ENCODE assay signal across 18 mouse cellular contexts in genomic region chr5:137981300-137981699, GRCm38 (mm10). TPM values are rescaled to one million over a fixed set of nuclear protein-coding genes. Genes with fewer than 3 reads are reported as not detected.
DNase-seq lines count a peak whose midpoint lies in the region; TF ChIP-seq lines count a peak whose summit lies in the region.
"Had no signal": no experiment of that assay in that cellular context is flagged by ENCODE, and none has a peak within 500 bp of the region (broad histone marks: within the 10 kb centered on the region; RNA-seq: fewer than 3 reads in every experiment).

Gene Azgp1 (plus strand): TSS chr5:137981520.

- TF ChIP-seq CTCF in lung, adult 2 months (IDR thresholded peaks at IDR 0.05; ENCODE audit: insufficient read depth, low read length): no peak

- no peak within 1 kb of the TSS for H3K4me3 ChIP-seq in lung, adult 2 months (replicated peaks; ENCODE audit: extremely low read depth, low read depth, low read length)
- H3K4me3 ChIP-seq: forebrain, embryonic 13.5 days; hindbrain, embryonic 12.5 days; midbrain, embryonic 12.5 days; neural tube, embryonic 13.5 days had no signal

- TF ChIP-seq POLR2A in lung, adult 2 months (IDR thresholded peaks at IDR 0.05; ENCODE audit: borderline replicate concordance, extremely low read depth, low read depth, low read length): no peak

- 32% methylated on average over 4 of the region's 4 CpGs for WGBS in lung, adult 2 months

- no peaks in the 10 kb centered on the region for H3K4me1 ChIP-seq in lung, adult 2 months (ENCODE audit: control insufficient read depth, insufficient read depth, low read length)
- H3K4me1 ChIP-seq: forebrain, embryonic 13.5 days; hindbrain, embryonic 12.5 days; midbrain, embryonic 12.5 days; neural tube, embryonic 13.5 days had no signal

- DNase-seq in adrenal gland, adult 2 months: peak; percentile 39
- no peak for DNase-seq in adrenal gland, adult 18-20 months (ENCODE audit: low spot score in 2 of 2)
- DNase-seq in lung, adult 18-20 months: peak; percentile 57 to 66
- no peak for DNase-seq in lung, adult 2 months
- peak; percentile 6 for DNase-seq in adrenal gland, postnatal 25 days
- peak; percentile 40 to 81 for DNase-seq in kidney, postnatal 36 days
- no peak for DNase-seq in frontal cortex, postnatal 10 days (ENCODE audit: low spot score in 2 of 2)
- no peak for DNase-seq in right cerebral cortex, postnatal 4 days
- DNase-seq: gastrocnemius, postnatal 36 days; layer of hippocampus, adult 9-11 months; right cerebral cortex, postnatal 14 days; thymus, postnatal 14 days had no signal

RNA-seq across cellular contexts. Expression of gene Azgp1, which starts in this region (rescaled TPM):
- total RNA-seq in adrenal gland, adult 2 months (2021): 1 to 10 TPM in 1 of 2 experiments, under 1 TPM in 1; 0.83 to 4.2 TPM
- polyA plus RNA-seq in adrenal gland, adult 2 months (2012; rRNA removed): 0.18 and 0.72 TPM in 2 replicates
- 1 to 10 TPM in 1 of 2 experiments, not detected in 1; 1.3 TPM for total RNA-seq in adrenal gland, adult 18-20 months (2021)
- 1.1 and 1.2 TPM in 2 replicates for polyA plus RNA-seq in lung, adult 2 months (2012; rRNA removed)
- 0.52 and 11.1 TPM in 2 replicates for total RNA-seq in adrenal gland, postnatal 25 days (2021)
- total RNA-seq: left cerebral cortex, postnatal 14 days had no signal
- polyA plus RNA-seq: forebrain, embryonic 13.5 days; hindbrain, embryonic 12.5 days; intestine, embryonic 14.5 days; midbrain, embryonic 12.5 days; neural tube, embryonic 13.5 days had no signal

Comparison
In these comparisons a context has a peak if more than half of its experiments do, and no peak if none do; other contexts are left out.
1. DNase-seq: peak in adrenal gland, adult 2 months (single experiment), lung, adult 18-20 months (2 of 2), adrenal gland, postnatal 25 days (single experiment) and kidney, postnatal 36 days (2 of 2); none in adrenal gland, adult 18-20 months (0 of 2), lung, adult 2 months (single experiment), frontal cortex, postnatal 10 days (0 of 2) and right cerebral cortex, postnatal 4 days (single experiment).